Mouse (Mus musculus) C2C12 (cell line): ENCODE data around the gene Nos2.

Source experiments
- CTCF ChIP-seq: IDR thresholded peaks from one replicate; pipeline ENCODE4 v1.5.1; 2011; ENCODE audit not compliant: control insufficient read depth, insufficient read depth, insufficient read length
- USF1 ChIP-seq: IDR thresholded peaks from one replicate; pipeline ENCODE4 v1.6.1; 2011; ENCODE audit warnings: low read depth, mild to moderate bottlenecking, control low read depth, moderate library complexity

DNA sequence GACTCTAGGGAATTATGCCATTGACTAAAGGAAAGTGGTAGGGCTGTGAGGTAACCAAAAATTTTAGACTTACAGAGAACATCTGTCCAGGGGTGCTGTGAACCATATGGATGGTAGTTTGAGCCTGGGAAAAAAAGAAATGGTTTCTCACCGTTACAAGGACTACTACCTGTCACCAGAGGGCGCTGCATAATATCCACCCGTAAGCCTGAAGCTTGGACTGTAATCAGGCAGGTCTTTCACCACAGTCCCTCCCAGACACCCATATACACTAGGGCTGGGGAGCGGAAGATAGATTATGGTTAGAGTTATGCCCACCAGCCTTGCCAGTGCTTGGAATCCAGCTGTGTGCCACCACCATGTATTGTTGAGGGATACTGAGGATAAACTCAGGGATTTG is 46.8 kb downstream of the Nos2 start:
- TF ChIP-seq USF1 (no peak), CTCF (peak; percentile 29)
